Mouse (Mus musculus): ENCODE results near the gene Phkb.

The Phkb gene

GRCm38 (mm10) chr8:86090666-86091065, 249.9 kb downstream of the Phkb start:
- no peak for DNase-seq (ENCODE audit: low spot score)

Data from layer of hippocampus, adult 9-10 months (tissue).